Mouse (Mus musculus): ENCODE measurements around the gene Ripor3. TPM values are rescaled to one million over a fixed set of nuclear protein-coding genes. Genes with fewer than 3 reads are reported as not detected.

Gene Ripor3
- polyA plus RNA-seq, 1 experiment from 2014 or later: 1.1 TPM

DNA sequence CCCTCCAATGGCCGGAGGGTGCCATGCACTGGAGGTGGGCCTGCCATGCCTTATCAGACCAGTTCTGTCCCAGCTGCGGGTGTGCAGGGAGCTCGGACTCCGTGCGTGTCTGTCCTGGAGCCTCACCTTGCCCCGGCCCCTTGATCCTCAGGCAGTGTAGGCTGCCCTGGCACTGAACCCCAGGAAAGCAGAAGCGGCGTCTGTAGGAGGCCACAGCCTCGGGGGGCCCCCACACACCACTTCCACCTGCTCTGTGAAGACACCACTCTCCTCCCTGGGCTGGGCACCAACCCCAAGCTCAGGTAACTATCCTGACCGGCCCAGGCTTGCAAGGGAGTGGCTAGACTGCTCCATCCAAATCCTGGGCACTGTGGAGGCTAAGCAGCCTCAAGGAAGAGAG is 30.0 kb downstream of the Ripor3 start:
- Histone ChIP-seq H3K36me3 (peaks cover 47% of the 10 kb centered on the region), H3K27me3 (no peaks in the 10 kb centered on the region), H3K4me2 (replicated peaks) (no peak overlapping the region), H3K9me3 (no peaks in the 10 kb centered on the region), H3K4me3 (no peak overlapping the region), H3K9ac (replicated peaks) (no peak overlapping the region), H3K27ac (replicated peaks) (no peak overlapping the region), H3K4me1 (no peaks in the 10 kb centered on the region)
- no peak for ATAC-seq (ENCODE audit: low FRiP score, low read depth)
- WGBS: 91% methylated on average over 10 of the region's 10 CpGs

DNA sequence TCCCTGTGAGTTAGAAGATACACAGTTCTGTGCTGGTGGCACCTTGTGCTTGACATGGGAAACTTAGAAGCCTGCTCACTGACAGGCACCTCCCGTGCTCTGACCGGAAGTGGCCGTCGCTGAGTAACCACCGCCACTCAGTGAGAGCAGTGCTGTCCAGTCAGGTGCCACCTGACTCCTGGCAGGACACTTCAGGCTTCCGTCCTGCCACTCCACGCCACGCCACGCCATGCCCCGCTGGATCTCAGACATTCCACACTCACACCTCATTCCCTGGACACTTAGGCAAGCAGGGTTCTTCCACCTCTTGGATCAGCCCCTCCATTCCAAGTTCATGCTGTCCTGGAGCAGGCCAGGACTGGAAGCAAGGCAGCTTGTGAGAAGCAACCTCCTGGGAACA is 32.1 kb downstream of the Ripor3 start:
- no peaks in the 10 kb centered on the region for H3K4me1 ChIP-seq
- no peak for ATAC-seq (ENCODE audit: low FRiP score, low read depth)
- no peak overlapping the region for H3K4me3 ChIP-seq
- H3K9me3 ChIP-seq: no peaks in the 10 kb centered on the region
- H3K9ac ChIP-seq (replicated peaks): no peak overlapping the region
- no peak overlapping the region for H3K27ac ChIP-seq (replicated peaks)
- H3K4me2 ChIP-seq (replicated peaks): no peak overlapping the region
- 97% methylated on average over 10 of the region's 10 CpGs for WGBS
- peaks cover 68% of the 10 kb centered on the region for H3K36me3 ChIP-seq
- no peaks in the 10 kb centered on the region for H3K27me3 ChIP-seq

DNA sequence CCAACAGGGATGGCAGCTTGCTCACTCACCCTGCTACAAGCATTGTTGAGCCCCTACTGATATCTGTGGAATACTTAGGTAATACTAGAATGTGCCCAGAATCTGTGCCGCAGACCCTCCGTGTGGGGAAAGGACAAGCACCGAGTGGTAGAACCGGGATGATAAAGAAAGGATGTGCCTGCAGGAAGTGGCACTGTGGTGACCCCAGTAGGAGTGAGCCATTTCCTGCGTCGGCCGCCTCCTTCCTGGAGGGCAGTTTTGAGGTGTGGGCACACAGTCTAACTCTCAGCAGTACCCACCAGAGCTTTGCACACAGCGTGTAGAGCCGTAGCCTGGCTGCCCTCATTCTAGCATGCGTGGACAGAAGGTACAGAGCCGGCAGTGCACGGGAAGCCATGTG is 34.7 kb downstream of the Ripor3 start:
- no peak for ATAC-seq (ENCODE audit: low FRiP score, low read depth)
- Histone ChIP-seq H3K36me3 (peaks cover 94% of the 10 kb centered on the region), H3K9me3 (no peaks in the 10 kb centered on the region), H3K4me3 (no peak overlapping the region), H3K4me2 (replicated peaks) (no peak overlapping the region), H3K27ac (replicated peaks) (no peak overlapping the region), H3K9ac (replicated peaks) (no peak overlapping the region), H3K4me1 (no peaks in the 10 kb centered on the region), H3K27me3 (no peaks in the 10 kb centered on the region)
- WGBS: 95% methylated on average over 12 of the region's 12 CpGs

DNA sequence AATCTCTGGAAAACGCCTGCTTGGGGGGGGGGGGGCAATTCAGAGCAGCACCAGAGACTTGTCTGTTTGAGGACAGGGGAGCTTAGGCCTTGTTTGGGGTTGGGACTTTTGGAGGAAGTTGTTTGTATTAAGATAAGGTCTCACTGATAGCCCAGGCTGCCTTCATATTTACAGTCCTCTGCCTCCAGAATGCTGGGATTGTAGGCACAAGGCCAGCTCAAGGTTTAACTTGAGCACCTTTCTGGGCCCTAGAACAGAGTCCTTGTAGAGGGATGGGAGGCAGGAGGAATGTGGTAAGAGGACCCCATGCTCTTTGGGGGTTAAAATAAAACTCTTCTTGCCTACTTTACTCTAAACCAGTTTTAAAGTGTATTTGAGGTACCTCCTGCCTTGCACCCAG is 37.6 kb downstream of the Ripor3 start:
- WGBS: 67% methylated on average over 1 of the region's 1 CpGs
- Histone ChIP-seq H3K27ac (replicated peaks) (no peak overlapping the region), H3K4me2 (replicated peaks) (no peak overlapping the region), H3K9me3 (no peaks in the 10 kb centered on the region), H3K27me3 (no peaks in the 10 kb centered on the region), H3K4me1 (no peaks in the 10 kb centered on the region), H3K4me3 (no peak overlapping the region), H3K9ac (replicated peaks) (no peak overlapping the region), H3K36me3 (peaks cover 100% of the 10 kb centered on the region)
- no peak for ATAC-seq (ENCODE audit: low FRiP score, low read depth)

DNA sequence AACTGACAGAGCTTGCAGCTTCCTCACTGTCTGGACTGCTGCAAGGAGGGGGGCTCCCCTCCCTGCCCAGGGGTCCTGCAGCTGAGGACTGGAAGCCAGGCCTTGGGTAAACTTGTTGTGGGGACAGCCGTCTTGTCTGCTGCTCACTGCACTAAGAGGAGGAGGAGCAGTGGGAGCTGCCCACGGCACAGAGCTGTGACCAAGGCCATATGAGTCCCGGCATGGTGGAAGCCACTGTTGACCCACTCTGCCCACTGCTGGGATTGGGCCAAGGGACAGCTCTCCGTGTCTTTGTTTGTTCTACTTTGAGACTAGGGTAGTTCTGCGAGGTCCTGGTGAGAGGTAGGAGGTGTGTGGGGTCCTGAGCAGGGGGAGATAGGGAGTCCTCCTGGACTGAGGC is 38.3 kb downstream of the Ripor3 start:
- Histone ChIP-seq H3K4me2 (replicated peaks) (no peak overlapping the region), H3K4me1 (no peaks in the 10 kb centered on the region), H3K27ac (replicated peaks) (no peak overlapping the region), H3K4me3 (no peak overlapping the region), H3K9me3 (no peaks in the 10 kb centered on the region), H3K9ac (replicated peaks) (no peak overlapping the region), H3K27me3 (no peaks in the 10 kb centered on the region), H3K36me3 (peaks cover 100% of the 10 kb centered on the region)
- no peak for ATAC-seq (ENCODE audit: low FRiP score, low read depth)
- WGBS: 82% methylated on average over 5 of the region's 5 CpGs

DNA sequence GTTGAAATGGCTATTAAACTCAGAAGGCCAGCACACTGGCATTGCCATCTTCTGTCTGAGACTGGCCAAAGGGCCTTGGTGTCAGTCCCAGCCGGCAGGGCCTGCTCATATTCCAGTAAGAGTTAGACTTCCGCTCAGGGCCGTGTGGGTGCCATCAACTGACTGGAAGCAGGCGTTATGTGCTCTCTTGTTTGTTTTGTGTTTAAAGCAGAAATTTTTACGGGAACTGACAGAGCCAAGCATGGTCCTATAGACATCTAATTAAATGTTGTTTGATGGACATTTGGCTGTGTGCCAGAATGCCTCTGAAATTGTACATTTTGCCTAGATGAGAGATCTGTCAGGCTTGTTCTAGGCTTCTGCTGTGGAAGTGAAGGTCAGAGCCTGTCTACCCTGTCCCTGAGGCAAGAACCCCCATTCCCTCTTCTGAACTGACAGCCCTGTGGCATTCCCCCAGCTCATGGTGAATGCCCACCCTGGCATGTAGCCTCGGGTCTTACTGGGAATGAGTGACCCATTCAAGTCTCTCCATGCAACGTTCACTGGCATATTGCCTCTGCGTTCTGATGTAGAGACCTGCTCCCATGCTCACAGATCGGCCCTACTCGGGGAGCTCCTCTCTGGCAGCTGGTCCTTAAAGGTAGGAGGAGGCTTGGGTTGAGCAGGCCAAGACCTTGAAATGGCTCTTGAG is 40.4 kb downstream of the Ripor3 start:
- Histone ChIP-seq H3K4me2 (replicated peaks) (no peak overlapping the region), H3K4me1 (no peaks in the 10 kb centered on the region), H3K4me3 (no peak overlapping the region), H3K9ac (replicated peaks) (no peak overlapping the region), H3K27ac (replicated peaks) (no peak overlapping the region), H3K36me3 (peaks cover 100% of the 10 kb centered on the region), H3K9me3 (no peaks in the 10 kb centered on the region), H3K27me3 (no peaks in the 10 kb centered on the region)
- ATAC-seq (ENCODE audit: low FRiP score, low read depth): no peak
- 96% methylated on average over 10 of the region's 10 CpGs for WGBS

DNA sequence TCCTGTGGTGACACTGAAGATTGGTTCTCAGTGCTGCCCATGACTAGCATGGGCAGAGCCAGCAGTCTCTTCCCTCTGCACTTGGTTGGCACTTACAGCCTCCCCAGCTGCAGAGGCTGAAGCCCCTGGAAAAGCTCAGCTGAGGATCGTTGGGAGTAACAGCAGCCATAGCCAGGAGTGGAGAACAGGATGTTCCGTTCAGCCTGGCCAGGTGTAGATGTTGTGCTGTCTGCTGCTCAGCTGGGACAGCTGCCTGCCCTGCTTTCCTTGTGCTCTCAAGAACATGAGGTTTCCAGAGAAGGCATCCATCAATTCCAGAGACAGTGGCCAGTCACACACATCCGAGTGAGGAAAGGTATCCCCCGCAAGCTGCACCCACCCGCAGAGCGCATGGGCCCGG is 41.9 kb downstream of the Ripor3 start:
- Histone ChIP-seq H3K9me3 (no peaks in the 10 kb centered on the region), H3K9ac (replicated peaks) (no peak overlapping the region), H3K4me1 (no peaks in the 10 kb centered on the region), H3K4me3 (no peak overlapping the region), H3K4me2 (replicated peaks) (no peak overlapping the region), H3K36me3 (peaks cover 100% of the 10 kb centered on the region), H3K27me3 (no peaks in the 10 kb centered on the region), H3K27ac (replicated peaks) (no peak overlapping the region)
- no peak for ATAC-seq (ENCODE audit: low FRiP score, low read depth)
- 95% methylated on average over 7 of the region's 7 CpGs for WGBS

DNA sequence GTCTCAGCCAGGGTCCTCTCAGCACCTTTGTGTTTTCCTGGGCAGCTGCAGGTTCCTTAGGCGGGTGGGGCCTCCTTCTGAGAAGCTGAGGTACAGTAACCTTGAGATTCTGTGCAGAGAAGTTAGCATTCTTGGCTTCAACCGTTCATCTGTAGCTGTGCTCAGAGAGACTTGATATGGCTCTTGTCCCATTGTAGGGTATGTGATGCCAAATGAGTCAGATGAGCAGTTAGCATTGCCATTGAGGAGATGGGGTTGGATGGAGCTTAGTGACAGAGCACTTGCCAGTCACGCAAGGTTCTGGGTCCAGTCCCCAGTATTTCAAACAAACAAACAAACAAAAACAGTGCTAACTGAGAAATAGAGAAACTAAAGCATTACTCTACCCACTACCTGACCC is 44.5 kb downstream of the Ripor3 start:
- ATAC-seq (ENCODE audit: low FRiP score, low read depth): no peak
- Histone ChIP-seq H3K9ac (replicated peaks) (no peak overlapping the region), H3K4me3 (no peak overlapping the region), H3K9me3 (no peaks in the 10 kb centered on the region), H3K27ac (replicated peaks) (no peak overlapping the region), H3K4me2 (replicated peaks) (no peak overlapping the region), H3K36me3 (peaks cover 77% of the 10 kb centered on the region), H3K27me3 (no peaks in the 10 kb centered on the region), H3K4me1 (no peaks in the 10 kb centered on the region)
- WGBS: 98% methylated on average over 3 of the region's 3 CpGs

DNA sequence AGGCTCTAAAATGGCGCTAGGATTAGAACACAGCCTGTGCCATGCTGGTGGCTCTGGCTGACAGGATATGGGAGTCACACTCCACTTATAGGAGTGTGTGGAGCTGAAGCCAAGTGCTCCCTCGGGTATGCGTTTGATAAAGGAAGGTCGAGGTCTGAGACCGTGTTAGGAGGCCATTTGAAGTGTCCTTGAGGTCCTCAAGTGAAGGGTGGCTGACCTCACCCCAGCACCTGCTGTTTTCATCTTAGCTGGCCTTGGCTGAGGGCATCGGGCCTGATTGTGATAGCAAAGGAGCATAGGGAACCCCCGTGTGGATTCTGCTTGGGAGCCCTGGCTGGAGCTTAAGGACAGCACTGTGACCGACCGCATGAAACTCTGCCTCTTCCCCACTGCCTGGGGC is 46.1 kb downstream of the Ripor3 start:
- Histone ChIP-seq H3K27ac (replicated peaks) (no peak overlapping the region), H3K36me3 (peaks cover 61% of the 10 kb centered on the region), H3K4me1 (0 out of 2 replicates have a peak, but pooled peaks cover 3% of the 10 kb centered on the region), H3K4me2 (replicated peaks) (no peak overlapping the region), H3K4me3 (no peak overlapping the region), H3K27me3 (no peaks in the 10 kb centered on the region), H3K9me3 (no peaks in the 10 kb centered on the region), H3K9ac (replicated peaks) (no peak overlapping the region)
- ATAC-seq (ENCODE audit: low FRiP score, low read depth): no peak
- 91% methylated on average over 9 of the region's 9 CpGs for WGBS

DNA sequence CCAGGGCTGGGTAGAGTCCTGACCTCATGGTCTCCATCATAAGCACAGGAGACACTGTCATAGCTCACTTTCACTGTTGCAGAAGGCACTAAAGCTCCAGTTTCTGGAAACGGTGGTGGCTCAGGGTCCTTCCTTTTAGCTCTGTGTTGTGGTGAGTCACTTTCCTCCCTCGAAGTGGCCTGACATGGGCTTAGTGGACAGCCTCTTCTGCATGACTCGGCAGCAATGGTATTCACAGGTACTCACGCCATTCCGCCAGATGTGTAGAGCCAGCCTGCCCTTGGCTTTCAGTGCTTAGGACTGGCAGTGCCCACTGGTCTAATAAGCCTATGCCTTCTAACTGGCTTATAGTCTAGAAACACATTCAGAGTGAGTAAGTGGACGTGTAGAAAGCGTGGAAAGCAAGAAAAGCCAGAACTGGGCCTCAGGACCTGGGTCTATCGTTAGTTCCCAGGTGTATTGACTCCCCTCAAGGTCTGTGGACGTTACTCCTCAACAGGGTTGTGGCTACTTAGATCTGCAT is 46.6 kb downstream of the Ripor3 start:
- H3K4me2 ChIP-seq (replicated peaks): no peak overlapping the region
- H3K36me3 ChIP-seq: peaks cover 56% of the 10 kb centered on the region
- H3K27ac ChIP-seq (replicated peaks): no peak overlapping the region
- H3K4me1 ChIP-seq: peaks cover 3% of the 10 kb centered on the region; the same call in 1 of the 2 replicates
- H3K4me3 ChIP-seq: no peak overlapping the region
- ATAC-seq (ENCODE audit: low FRiP score, low read depth): no peak
- H3K9ac ChIP-seq (replicated peaks): no peak overlapping the region
- 93% methylated on average over 9 of the region's 9 CpGs for WGBS
- H3K27me3 ChIP-seq: no peaks in the 10 kb centered on the region
- H3K9me3 ChIP-seq: no peaks in the 10 kb centered on the region

DNA sequence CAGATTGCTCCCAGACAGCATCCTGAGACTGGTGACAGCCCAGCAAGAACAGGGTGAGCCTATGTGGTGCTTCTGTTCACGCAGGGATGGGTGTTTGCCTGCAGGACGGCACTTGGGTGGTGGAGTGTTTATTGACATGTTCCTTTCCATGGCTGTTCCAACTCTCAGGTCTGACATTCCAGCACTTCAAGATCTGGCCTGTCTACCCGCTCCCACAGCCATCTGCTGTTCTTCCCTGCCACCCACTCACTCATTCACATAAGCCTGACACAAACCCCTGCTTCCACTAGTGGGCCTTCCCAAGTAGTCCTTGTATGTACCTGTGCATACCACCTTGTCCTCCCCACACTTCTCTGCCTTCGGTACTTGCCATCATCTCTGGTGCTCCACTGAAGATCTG is 47.2 kb downstream of the Ripor3 start:
- WGBS: 88% methylated on average over 4 of the region's 4 CpGs

DNA sequence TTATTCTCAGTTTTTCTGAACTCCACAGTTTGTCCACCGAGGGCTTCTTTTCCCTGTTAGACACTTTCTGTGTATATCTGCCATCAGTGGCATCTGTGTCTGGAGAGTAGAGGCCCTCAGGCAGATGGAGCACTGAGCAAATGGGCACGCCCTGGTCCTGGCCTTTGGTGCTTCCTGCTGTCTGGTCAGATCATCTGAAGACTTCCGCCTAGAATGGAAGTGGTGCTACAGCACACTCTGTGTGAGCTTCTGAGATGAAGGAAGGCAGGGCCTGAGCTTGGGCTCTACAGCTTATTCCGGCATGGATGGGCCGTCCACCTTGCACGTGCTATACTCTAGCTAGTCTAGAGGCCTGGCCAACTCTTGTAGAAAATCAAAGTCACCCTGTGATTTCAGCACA is 48.1 kb downstream of the Ripor3 start:
- H3K4me2 ChIP-seq (replicated peaks): no peak overlapping the region
- WGBS: 92% methylated on average over 6 of the region's 6 CpGs
- no peaks in the 10 kb centered on the region for H3K9me3 ChIP-seq
- 0 out of 2 replicates have a peak overlapping the region, but pooled peaks have one; percentile 6 for H3K9ac ChIP-seq (replicated peaks)
- no peak overlapping the region for H3K4me3 ChIP-seq
- peaks cover 41% of the 10 kb centered on the region for H3K36me3 ChIP-seq
- no peak for ATAC-seq (ENCODE audit: low FRiP score, low read depth)
- H3K27ac ChIP-seq (replicated peaks): no peak overlapping the region
- no peaks in the 10 kb centered on the region for H3K27me3 ChIP-seq
- H3K4me1 ChIP-seq: peaks cover 6% of the 10 kb centered on the region

More for the DNA sequence above, 47.2 kb downstream of the Ripor3 start:
- H3K36me3 ChIP-seq: peaks cover 50% of the 10 kb centered on the region
- no peaks in the 10 kb centered on the region for H3K9me3 ChIP-seq
- no peak overlapping the region for H3K27ac ChIP-seq (replicated peaks)
- H3K4me1 ChIP-seq: peaks cover 3% of the 10 kb centered on the region
- ATAC-seq (ENCODE audit: low FRiP score, low read depth): no peak
- no peak overlapping the region for H3K4me2 ChIP-seq (replicated peaks)
- H3K27me3 ChIP-seq: no peaks in the 10 kb centered on the region
- no peak overlapping the region for H3K9ac ChIP-seq (replicated peaks)
- H3K4me3 ChIP-seq: no peak overlapping the region

DNA sequence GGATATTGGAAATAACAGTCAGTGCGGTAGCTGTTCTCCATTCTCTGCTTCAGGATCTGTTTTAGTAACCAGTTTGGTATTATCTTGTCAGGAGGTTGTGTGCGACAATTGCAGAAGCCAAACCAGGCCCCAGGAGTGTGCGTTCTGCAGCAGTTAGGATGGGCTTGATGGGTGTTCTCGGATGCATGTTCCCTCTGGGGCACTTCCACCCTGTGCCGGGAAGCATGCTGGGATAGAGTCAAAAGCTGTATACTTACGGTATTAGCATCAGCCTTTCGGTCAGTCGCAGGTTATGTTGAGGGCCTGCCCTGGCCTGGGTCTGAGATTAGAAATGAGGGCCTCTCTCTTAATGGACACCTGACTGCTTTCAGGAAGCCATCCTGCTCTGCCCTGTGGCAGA is 49.8 kb downstream of the Ripor3 start:
- no peak for ATAC-seq (ENCODE audit: low FRiP score, low read depth)
- Histone ChIP-seq H3K36me3 (peaks cover 24% of the 10 kb centered on the region), H3K27ac (replicated peaks) (no peak overlapping the region), H3K9ac (replicated peaks) (no peak overlapping the region), H3K4me2 (replicated peaks) (no peak overlapping the region), H3K9me3 (no peaks in the 10 kb centered on the region), H3K4me3 (no peak overlapping the region), H3K27me3 (no peaks in the 10 kb centered on the region), H3K4me1 (peaks cover 6% of the 10 kb centered on the region)
- 86% methylated on average over 8 of the region's 8 CpGs for WGBS
